Mouse (Mus musculus) urinary bladder, postnatal 36 days (tissue): ENCODE results near the gene Lrrc32.

Source experiments
- DNase-seq, 2 experiments: peaks; one replicate each; pipeline ENCODE4 v3.0.0; 2022; ENCODE audit warnings: low spot score in 2 of 2, mixed read lengths in 1 of 2

The Lrrc32 gene

DNA sequence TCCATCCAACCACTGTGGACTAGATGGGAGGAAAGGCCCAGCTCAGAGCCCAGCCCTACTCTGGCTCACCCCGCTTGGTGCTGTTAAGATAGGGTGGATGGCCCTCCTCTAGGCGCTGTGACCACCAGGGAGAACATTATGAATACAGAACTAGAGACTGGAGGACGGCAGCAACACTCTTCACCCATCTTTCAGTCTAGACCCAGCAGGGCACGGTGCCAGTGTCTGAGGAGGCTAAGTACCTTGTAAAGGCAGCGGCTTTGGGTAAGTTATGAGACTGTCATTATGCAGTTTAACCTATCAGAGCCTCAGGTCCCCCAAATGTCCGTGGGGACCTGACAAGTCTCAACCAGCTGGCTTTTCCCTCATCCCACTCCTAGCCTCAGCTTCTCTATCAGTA lies at the start of gene Lrrc32:
Gene Lrrc32 (plus strand): TSS at position 153 of the 400 bp plus-strand sequence.
- DNase-seq, result no peak

- no peak for DNase-seq
Measured at GRCm38 (mm10) chr7:98439956-98440466, 49.1 kb upstream of the Lrrc32 start, which contains the start of gene Gucy2d. Gucy2d (plus strand) TSS chr7:98440416.

DNA sequence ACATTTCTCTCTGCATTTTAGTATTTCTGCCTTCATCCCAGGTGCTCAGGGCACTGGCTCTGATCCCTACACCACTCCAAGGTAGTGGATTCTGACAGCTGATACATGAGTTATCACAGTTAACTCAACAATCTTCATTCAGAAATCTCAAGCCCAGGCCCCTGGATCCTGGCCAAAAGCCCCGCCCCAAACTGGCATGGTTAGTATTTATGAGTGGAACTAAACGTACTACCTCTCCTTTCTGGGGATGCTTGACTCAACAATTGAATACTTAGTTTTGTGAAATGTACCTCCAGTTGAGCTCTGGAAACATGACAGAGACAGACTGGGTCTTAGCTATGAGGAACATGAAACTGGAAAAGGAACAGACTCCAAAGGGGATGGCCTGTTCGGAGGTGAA lies 42.2 kb upstream of the Lrrc32 start:
- DNase-seq, result no peak

DNA sequence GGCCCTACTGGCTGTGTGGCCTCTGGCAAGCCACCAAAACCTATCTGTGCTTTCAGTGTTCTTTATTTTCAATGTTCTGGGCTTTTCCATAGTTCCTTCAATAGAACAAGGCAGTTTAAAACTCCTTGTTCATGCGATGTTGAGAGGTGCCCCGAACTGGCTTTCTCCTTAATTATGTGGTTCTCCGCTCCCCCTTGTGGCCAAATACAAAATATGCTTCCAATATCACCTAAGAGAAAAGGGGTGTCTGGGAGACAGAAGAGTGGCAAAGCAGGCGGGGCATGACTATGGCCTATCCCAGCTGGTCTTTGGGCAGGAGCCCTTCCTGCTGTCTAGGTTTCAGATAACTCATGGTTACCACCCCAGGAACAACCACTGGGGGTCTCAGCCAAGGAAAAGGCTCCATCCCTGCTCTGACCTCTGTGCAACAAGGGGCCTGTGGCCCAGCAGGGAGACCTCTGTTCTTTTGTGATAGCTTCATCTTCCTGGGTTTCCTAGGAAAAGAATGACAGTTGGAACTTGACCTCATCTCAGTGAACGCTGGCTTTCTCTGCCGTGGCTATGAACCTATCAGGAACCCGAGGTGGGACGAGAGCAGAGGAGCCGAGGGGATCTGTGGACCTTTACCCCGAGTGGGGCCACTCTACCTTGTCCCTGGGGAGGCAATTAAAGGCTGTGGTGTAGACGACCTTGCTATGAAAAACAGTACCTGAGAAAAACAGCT lies 41.3 kb upstream of the Lrrc32 start:
- no peak for DNase-seq

DNA sequence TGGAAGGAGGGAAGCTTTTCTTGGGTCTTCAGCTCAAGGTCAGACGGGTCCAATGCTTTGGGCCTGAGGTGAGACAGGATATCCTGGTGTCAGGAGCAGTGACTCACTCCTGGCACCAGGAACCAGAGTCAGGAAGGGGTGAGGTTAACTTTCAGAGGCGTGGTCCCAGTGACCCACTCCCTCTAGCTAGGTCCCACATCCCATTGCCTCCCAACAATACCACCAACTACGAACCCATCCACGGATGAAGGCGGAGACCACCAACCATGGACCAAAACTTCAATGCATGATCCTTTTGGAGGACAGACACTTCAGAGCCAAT lies 40.8 kb upstream of the Lrrc32 start:
- DNase-seq, result no peak

- DNase-seq, result no peak
Measured at GRCm38 (mm10) chr7:98449696-98450095, 39.4 kb upstream of the Lrrc32 start.

DNA sequence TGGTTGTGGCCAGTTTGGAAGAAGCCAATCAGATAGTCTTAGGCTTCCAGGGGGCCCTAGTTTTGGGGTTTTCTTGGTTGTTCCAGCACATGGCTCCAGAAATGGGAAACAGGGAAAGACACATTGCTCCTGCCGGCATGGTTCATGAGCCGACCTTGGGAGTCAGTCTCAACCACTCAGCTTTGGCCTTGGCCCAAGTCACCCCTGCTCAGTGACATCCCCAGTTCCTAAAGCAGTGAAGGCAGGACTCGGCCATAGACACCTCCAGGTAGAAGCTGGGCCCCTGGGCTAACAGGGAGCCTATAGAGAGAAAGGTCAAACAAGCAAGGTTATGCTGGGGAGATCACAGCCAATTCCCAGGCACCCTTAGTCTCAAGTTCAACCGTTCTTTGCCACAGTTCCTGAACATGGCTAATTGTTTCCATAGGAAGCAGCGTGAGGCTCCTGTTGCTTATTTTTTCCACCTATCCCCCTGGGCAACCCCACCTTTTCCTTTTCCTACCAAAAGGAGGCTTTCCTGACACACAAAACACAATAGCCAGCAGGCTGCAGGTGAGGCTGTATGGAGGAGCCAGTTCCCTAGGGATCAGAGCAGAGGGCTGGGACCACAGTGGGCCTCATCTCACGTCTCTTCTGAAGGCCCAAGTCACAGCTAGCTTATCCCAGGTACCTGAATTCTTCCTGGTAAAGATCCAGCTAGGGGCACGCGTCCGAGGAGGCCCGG lies 34.5 kb upstream of the Lrrc32 start:
- no peak for DNase-seq

DNA sequence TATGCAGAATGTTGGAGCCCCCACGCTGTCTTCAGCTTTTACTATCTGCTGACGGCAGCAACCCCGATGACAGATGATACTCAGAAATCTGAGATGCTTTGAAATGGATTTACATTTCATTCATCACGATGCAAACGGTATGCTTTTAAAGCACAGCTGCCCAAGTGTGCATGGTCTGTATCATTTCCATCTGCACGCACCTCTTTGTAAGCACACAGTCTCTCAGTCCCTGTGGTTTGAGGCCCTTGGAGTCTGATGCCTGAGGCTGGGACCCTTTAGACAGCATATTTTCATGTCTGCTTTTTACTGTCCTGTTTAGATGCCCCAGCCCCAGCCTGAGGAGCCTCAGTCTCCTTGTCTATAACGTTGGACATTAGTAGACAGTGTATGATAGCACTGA lies 28.8 kb upstream of the Lrrc32 start:
- no peak for DNase-seq

DNA sequence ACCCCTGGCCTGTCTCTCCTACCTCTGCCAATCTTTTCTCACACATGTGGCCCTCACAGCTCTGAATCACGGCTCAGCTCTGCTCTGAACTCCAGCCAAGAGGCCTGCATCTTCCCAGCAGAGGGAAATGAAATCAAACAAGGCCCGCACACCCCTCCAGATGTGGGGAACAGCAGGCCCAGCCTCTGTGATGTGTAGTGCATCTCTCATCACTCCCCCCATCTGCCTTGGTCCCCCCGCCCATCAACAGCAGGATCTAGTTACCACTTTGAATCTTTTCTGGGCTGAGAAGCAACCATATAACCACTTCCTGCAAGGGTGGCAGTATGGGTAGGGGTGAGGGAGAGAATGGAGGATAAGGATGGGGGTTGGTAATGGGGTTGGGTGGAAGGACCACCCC lies 20.0 kb upstream of the Lrrc32 start:
- no peak for DNase-seq

GRCm38 (mm10) chr7:98472529-98472928 lies 16.6 kb upstream of the Lrrc32 start:
- no peak for DNase-seq

DNA sequence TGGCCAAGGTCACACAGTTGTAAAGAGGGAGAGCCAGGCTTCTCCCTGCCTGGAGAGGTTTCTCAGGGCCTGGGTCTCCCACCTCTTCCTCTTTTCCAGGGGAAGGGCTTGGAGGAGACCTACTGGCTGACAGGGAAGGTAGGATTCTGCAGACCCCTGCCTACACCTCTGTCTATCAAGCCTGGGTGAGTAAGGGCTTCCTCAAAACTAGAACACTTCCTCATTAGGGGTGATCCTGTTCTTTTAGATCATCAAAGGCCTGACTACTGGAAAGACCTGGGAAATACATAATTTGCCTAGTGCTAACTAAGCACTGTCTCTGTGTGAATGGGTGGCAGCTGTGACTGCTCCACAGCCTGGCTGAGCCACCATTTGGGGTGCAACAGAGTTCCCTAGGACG lies 14.5 kb upstream of the Lrrc32 start:
- DNase-seq, result no peak

DNA sequence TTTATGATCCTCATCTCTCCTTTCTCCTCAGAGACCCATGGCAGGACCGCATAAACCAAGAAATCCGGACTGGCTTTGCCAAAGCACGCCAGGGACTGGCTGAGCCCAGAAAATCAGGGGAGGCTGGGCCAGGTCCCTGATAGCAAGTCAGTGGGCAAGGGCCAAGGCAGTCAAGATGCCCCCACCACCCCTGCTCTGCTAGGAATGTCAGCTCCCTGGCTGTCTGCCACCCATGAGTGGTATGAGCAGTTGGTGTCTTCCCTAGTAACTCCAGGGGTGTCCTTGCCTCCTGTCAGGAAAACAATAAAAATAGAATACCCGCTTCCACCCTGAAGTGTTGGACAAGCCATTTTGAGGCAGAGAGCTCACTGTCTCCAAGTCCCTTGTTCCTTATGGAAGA lies 11.9 kb upstream of the Lrrc32 start:
- no peak for DNase-seq

DNA sequence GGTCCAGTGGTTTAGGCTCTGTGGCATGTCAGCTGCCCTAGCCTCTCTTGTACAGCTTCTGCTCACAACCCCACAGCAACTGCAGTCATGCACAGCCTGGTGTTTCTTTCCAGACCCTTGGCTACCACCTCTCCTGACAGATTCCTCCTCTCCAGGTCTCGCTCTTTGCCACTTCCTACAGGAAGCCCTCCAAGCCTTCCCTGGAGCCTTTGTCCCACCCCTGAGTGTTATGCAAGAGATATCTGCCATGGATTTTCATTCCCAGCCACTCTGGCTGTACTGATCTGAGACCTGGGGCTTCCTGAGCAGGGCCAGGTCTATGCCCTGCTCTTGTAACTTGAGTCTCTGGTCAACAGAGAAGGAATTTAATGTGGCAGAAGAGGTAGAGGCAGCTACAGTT lies 8.6 kb upstream of the Lrrc32 start:
- DNase-seq, result no peak

GRCm38 (mm10) chr7:98481066-98481734 lies 7.9 kb upstream of the Lrrc32 start:
- peak; percentile 73 to 76 for DNase-seq

DNA sequence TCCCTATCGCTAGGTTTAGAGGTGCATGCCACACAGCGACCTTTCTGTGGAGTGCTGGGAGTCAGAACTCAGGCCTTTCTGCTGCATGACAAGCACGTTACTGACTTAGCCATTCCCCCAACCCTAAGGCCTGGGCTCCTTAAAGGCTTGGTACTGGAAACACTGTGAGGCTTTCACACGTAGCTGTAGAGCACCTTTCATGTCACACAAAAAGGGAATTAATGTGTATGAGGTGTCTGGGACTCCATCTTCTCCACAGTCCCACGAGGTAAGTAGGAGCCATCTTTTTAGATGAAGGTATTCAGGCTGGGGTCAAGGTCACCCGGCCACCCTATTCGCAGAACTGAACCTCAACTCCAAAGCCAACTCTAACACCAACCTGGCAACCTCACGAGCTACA lies 7.2 kb upstream of the Lrrc32 start:
- DNase-seq, result no peak

GRCm38 (mm10) chr7:98482551-98483267 lies 6.4 kb upstream of the Lrrc32 start:
- DNase-seq, result no peak

DNA sequence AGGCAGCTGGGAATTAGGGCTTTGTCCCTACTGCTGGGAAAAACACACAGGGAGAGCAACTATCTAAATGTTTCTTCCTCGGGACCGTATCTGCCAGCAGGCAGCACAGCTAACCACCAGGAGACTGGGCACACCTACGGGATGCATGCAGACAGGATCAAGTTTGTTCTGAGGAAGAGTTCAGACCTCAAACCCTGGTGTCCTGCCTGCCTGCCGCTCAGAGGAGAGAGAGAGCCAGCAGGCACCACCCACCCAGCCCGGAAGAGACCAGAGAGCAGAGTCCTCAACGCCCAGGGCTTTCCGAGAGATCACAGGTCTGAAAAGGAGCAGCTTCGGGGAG lies 5.8 kb upstream of the Lrrc32 start:
- no peak for DNase-seq

DNA sequence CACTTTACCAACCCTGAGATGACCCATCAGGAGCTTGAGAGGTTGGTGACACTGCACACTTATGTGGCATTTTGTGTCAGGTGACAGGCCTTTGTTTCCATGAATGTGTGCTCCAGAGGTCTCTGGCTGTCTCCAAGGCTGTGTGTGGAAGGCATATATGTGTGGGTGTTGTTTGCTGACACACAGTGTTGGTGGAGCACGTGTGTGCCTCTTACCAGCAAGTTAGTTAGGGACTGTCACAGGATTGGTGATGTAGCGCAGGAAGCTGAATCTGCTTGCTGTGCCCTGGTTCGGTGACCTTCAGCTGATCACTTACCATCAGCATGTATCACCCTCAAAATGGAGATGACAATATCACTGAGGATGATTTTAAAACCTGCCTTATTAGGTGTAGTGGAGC lies 4.2 kb upstream of the Lrrc32 start:
- no peak for DNase-seq

DNA sequence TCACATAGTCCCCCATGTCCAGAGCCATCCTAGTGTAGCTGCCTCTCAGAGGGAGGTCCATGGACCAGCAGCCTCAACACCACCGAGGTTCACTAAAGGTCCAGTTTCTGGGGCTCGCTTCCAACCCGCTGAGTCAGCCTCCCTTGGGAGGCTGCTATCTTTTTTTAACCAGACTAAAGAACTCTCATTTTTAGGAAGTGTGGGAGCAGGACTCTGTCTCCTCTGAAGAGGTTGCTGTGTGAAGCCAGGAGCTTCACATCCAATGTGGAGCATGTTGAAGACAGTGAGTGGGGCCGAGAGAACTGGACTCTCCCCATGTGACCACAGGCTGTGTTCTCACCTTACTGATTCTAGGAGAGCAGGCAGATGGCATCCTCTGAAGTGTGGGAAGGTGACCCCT lies 3.6 kb upstream of the Lrrc32 start:
- no peak for DNase-seq

GRCm38 (mm10) chr7:98486471-98486917 lies 2.6 kb upstream of the Lrrc32 start:
- DNase-seq, result no peak

DNA sequence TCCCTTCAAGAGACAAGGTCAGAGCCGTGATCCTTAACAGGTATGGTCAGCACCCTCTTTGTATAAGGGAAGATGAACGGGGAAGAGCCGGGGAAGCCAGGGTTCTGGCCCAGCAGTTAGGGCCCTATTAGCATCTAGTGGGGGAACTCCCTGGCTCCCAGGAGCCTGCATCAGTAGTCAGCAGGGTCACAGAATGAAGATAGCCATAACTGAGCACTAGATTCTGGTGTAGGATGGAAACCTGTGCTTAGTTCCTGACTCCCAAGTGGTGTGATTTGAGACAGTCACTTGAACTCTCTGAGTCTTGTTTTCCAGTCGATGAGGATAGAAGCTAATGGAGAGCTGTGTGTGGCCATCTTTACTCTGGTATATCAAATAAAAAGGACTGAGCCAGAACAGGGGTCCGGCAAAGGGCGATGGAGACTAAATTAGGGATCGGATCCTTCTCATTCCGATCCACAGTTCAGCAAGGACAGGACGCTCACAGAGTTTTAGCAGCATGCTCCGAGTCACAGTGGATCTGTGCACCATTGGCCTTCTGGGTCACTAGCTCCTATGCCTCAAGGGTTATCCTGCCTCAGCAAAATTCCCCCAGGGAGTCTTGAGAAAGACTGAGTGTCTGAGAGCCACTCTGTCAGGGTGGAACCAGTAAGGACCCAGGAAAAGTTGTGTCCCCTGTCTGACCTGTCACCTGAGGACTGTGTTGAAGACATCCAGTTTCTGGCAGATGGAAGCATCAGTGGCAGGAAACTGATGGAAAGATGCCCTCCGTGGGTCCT lies 1.7 kb upstream of the Lrrc32 start:
- DNase-seq, result no peak
